Mouse (Mus musculus) embryonic facial prominence, embryonic 12.5 days (tissue): ENCODE measurements around the gene Tfg. TPM values are rescaled to one million over a fixed set of nuclear protein-coding genes. Genes with fewer than 3 reads are reported as not detected.

Experiments
- polyA plus RNA-seq: library from polyadenylated mRNA; unstranded; fragments of >200 nt; fragmentation: Nextera tagmentation; extraction: Ambion mirVana; gene quantifications from 2 replicates; pipeline ENCODE4 v1.2.1, GENCODE M21; 2016

The Tfg gene
- polyA plus RNA-seq, 1 experiment from 2014 or later = 136 TPM

Other genes starting within 250 kb of the Tfg start
- gene Abi3bp, start 239.6 kb downstream of the Tfg start, polyA plus RNA-seq = 2.2 and 2.6 TPM in 2 replicates
- not detected in 2 replicates for gene Adgrg7, start 78.4 kb upstream of the Tfg start, polyA plus RNA-seq
- gene Tmem45a, start 168.7 kb upstream of the Tfg start, polyA plus RNA-seq = 23.3 and 26.4 TPM in 2 replicates
- not detected in 2 replicates for gene Lnp1, start 210.6 kb upstream of the Tfg start, polyA plus RNA-seq